Comparison of ENCODE assay signal across 8 mouse cellular contexts in the genomic region with DNA sequence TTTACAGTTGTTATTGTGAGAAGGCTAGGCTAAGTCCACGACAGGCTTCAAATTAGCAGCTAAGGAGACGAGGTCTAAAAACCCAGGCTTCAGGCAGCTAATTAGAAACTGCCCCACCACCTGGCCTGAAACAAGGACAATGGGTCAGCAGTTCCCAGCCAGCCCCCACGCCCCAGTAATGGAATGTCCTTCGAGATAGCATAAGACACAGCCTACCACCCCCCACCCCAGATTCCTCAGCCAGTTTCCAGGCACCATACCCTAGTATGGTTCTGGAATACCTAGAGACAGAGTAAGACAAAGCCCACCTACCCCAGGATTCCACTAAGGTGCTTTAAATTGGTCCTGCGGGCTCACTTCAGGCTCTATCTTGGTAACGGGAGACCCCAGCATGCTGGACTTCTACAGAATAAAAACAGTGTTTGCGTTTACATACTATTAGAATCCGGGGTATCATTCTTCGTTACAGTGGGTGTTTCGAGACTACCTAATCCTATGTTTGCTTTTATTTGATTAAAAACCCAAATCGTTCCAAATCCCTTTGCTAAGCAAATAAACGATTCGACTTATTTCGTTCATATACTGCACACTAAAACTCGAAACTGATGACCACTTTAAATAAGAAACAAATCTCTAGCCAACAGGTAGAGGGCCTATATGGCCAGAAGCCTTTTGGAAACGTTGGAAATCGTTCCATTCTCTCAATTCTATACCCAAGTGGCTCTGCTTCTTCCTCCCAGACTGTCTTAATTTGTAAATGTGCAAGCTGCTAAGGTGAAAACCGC. TPM values are rescaled to one million over a fixed set of nuclear protein-coding genes. Genes with fewer than 3 reads are reported as not detected.
DNase-seq lines count a peak whose midpoint lies in the region; ATAC-seq lines count a peak whose summit lies in the region.

No protein-coding gene starts in this region.

- peak overlapping the region; percentile 95 for H3K9ac ChIP-seq in heart, embryonic 13.5 days
- H3K9ac ChIP-seq in midbrain, embryonic 12.5 days (replicated peaks), result peak overlapping the region; percentile 73

- intact Hi-C loops in heart, postnatal 36 days (cut with DNase I), result loop anchor here (2.0 kb wide), 2 partner anchors 43 to 123 kb away; no protein-coding TSS in a partner anchor

- WGBS in heart, embryonic 10.5 days, result 3% methylated on average over 18 of the region's 18 CpGs
- WGBS in heart, embryonic 13.5 days, result 3% methylated on average over 18 of the region's 18 CpGs
- WGBS in midbrain, embryonic 12.5 days, result 1% methylated on average over 18 of the region's 18 CpGs

- no peak for ATAC-seq in heart, embryonic 13.5 days (ENCODE audit: extremely low read depth, insufficient number of reproducible peaks, low FRiP score, low TSS enrichment)
- ATAC-seq in midbrain, embryonic 12.5 days (ENCODE audit: low FRiP score, low read depth), result no peak
- ATAC-seq in granulocyte monocyte progenitor cell, adult 5-6 weeks (replicated peaks; ENCODE audit: poor library complexity, severe bottlenecking), result no peak

- no peaks in the 10 kb centered on the region for H3K27me3 ChIP-seq in heart, embryonic 10.5 days (ENCODE audit: insufficient read depth, poor library complexity, severe bottlenecking)
- no peaks in the 10 kb centered on the region for H3K27me3 ChIP-seq in heart, embryonic 13.5 days (replicated peaks)
- H3K27me3 ChIP-seq in midbrain, embryonic 12.5 days, result no peaks in the 10 kb centered on the region

- peak overlapping the region; percentile 79 for H3K4me2 ChIP-seq in heart, embryonic 13.5 days
- peak overlapping the region; percentile 60 for H3K4me2 ChIP-seq in midbrain, embryonic 12.5 days (replicated peaks)

- H3K9me3 ChIP-seq in heart, embryonic 10.5 days, result no peaks in the 10 kb centered on the region
- no peaks in the 10 kb centered on the region for H3K9me3 ChIP-seq in heart, embryonic 13.5 days
- H3K9me3 ChIP-seq in midbrain, embryonic 12.5 days, result no peaks in the 10 kb centered on the region

- peak overlapping the region; percentile 99 for H3K4me3 ChIP-seq in heart, embryonic 10.5 days
- H3K4me3 ChIP-seq in heart, embryonic 13.5 days, result peak overlapping the region; percentile 98
- peak overlapping the region; percentile 93 for H3K4me3 ChIP-seq in midbrain, embryonic 12.5 days

- H3K4me1 ChIP-seq in heart, embryonic 10.5 days, result peaks cover 10% of the 10 kb centered on the region
- peaks cover 24% of the 10 kb centered on the region for H3K4me1 ChIP-seq in heart, embryonic 13.5 days
- peaks cover 23% of the 10 kb centered on the region for H3K4me1 ChIP-seq in midbrain, embryonic 12.5 days

- H3K36me3 ChIP-seq in heart, embryonic 10.5 days, result peaks cover 18% of the 10 kb centered on the region
- H3K36me3 ChIP-seq in heart, embryonic 13.5 days, result peaks cover 20% of the 10 kb centered on the region
- peaks cover 9% of the 10 kb centered on the region for H3K36me3 ChIP-seq in midbrain, embryonic 12.5 days

- peak; percentile 92 for DNase-seq in heart, embryonic 10.5 days (ENCODE audit: low spot score)
- DNase-seq in heart, postnatal 36 days, result no peak
- DNase-seq in cerebellum, adult 8-10 months, result peak; percentile 26
- peak; percentile 50 to 63 for DNase-seq in kidney, postnatal 25 days
- DNase-seq in frontal cortex, postnatal 14 days (ENCODE audit: low spot score in 2 of 2), result no peak

- H3K27ac ChIP-seq in heart, embryonic 10.5 days, result peak overlapping the region; percentile 100
- H3K27ac ChIP-seq in heart, embryonic 13.5 days (replicated peaks), result peak overlapping the region; percentile 99
- H3K27ac ChIP-seq in midbrain, embryonic 12.5 days (replicated peaks), result peak overlapping the region; percentile 93

RNA-seq across cellular contexts. Expression of gene Hnrnpa3, which starts 1.0 kb away (rescaled TPM):
- polyA plus RNA-seq in heart, embryonic 10.5 days (2016; fragmentation: Nextera tagmentation; extraction: Ambion mirVana), result 188 and 209 TPM in 2 replicates
- 100 to 1,000 TPM; 137 to 165 TPM for total RNA-seq in heart, postnatal 36 days (2021)
- polyA plus RNA-seq in heart, embryonic 13.5 days (2015; fragmentation: Nextera tagmentation; extraction: Ambion mirVana), result 188 and 192 TPM in 2 replicates
- 345 and 374 TPM in 2 replicates for polyA plus RNA-seq in midbrain, embryonic 12.5 days (2016; fragmentation: Nextera tagmentation; extraction: Ambion mirVana)
- total RNA-seq in granulocyte monocyte progenitor cell, adult 5-6 weeks (2014; fragmentation: Nextera tagmentation), result 734 and 909 TPM in 2 replicates
- total RNA-seq in granulocyte monocyte progenitor cell, adult 5-6 weeks (2017), result 363 and 370 TPM in 2 replicates

RNA-seq across cellular contexts. Expression of gene Nfe2l2, which starts 46.3 kb away (rescaled TPM):
- polyA plus RNA-seq in heart, embryonic 10.5 days (2016; fragmentation: Nextera tagmentation; extraction: Ambion mirVana), result 42.8 and 45.0 TPM in 2 replicates
- total RNA-seq in heart, postnatal 36 days (2021), result 10 to 100 TPM; 66.7 to 70.2 TPM
- 42.8 and 43.7 TPM in 2 replicates for polyA plus RNA-seq in heart, embryonic 13.5 days (2015; fragmentation: Nextera tagmentation; extraction: Ambion mirVana)
- polyA plus RNA-seq in midbrain, embryonic 12.5 days (2016; fragmentation: Nextera tagmentation; extraction: Ambion mirVana), result 17.6 and 20.3 TPM in 2 replicates
- total RNA-seq in granulocyte monocyte progenitor cell, adult 5-6 weeks (2014; fragmentation: Nextera tagmentation), result 80.1 and 90.3 TPM in 2 replicates
- total RNA-seq in granulocyte monocyte progenitor cell, adult 5-6 weeks (2017), result 55.3 and 68.7 TPM in 2 replicates

Comparison
In these comparisons a context has a peak if more than half of its experiments do, and no peak if none do; other contexts are left out.
1. DNase-seq: peak in heart, embryonic 10.5 days (single experiment), cerebellum, adult 8-10 months (single experiment) and kidney, postnatal 25 days (2 of 2); none in heart, postnatal 36 days (0 of 2) and frontal cortex, postnatal 14 days (0 of 2).
2. Peak in every context shown above with its lines, with median percentiles within 50 percentile points of each other: H3K27ac ChIP-seq and H3K4me3 ChIP-seq.